Mouse (Mus musculus) forebrain, embryonic 12.5 days (tissue): ENCODE data around the gene Olfr124. TPM values are rescaled to one million over a fixed set of nuclear protein-coding genes. Genes with fewer than 3 reads are reported as not detected.

ENCODE experiments used
- ATAC-seq: fragments of 200-750 bp; cut with Nextera tagmentation; 2 replicates; pipeline ENCODE4 v1.8.0; 2017; ENCODE audit warnings: moderate TSS enrichment; ENCODE audit not compliant: low FRiP score
- H3K27ac ChIP-seq: fragments of 300-500 bp; sonication (generic); 2 replicates; pipeline ENCODE4 v1.5.1; 2016; ENCODE audit warnings: mild to moderate bottlenecking
- H3K27me3 ChIP-seq: fragments of 300-500 bp; sonication (generic); 2 replicates; pipeline ENCODE4 v1.6.1; 2016; ENCODE audit warnings: mild to moderate bottlenecking
- H3K36me3 ChIP-seq: fragments of 300-500 bp; sonication (generic); replicated peaks from 2 replicates; pipeline ENCODE4 v1.6.1; 2016; ENCODE audit warnings: mild to moderate bottlenecking
- H3K4me1 ChIP-seq: fragments of 300-500 bp; sonication (generic); 2 replicates; pipeline ENCODE4 v1.6.1; 2016
- H3K4me2 ChIP-seq: fragments of 300-500 bp; sonication (generic); 2 replicates; pipeline ENCODE4 v1.6.1; 2016; ENCODE audit warnings: mild to moderate bottlenecking, moderate library complexity
- H3K4me3 ChIP-seq: fragments of 300-500 bp; sonication (generic); replicated peaks from 2 replicates; pipeline ENCODE4 v1.5.1; 2016; ENCODE audit warnings: mild to moderate bottlenecking
- H3K9ac ChIP-seq: fragments of 300-500 bp; sonication (generic); 2 replicates; pipeline ENCODE4 v1.6.1; 2016; ENCODE audit warnings: mild to moderate bottlenecking
- H3K9me3 ChIP-seq: fragments of 300-500 bp; sonication (generic); 2 replicates; pipeline ENCODE4 v1.6.1; 2016
- WGBS: fragments of 180-500 bp; shearing (Covaris S2); methylation state at CpG from one replicate; pipeline ENCODE4 v1.1.7; 2016; 5-methylcytosine and 5-hydroxymethylcytosine counted together
- polyA plus RNA-seq: library from polyadenylated mRNA; unstranded; fragments of >200 nt; fragmentation: Nextera tagmentation; extraction: Ambion mirVana; gene quantifications from 2 replicates; pipeline ENCODE4 v1.2.1, GENCODE M21; 2016

Olfr124 gene
- polyA plus RNA-seq: not detected in 2 replicates

DNA sequence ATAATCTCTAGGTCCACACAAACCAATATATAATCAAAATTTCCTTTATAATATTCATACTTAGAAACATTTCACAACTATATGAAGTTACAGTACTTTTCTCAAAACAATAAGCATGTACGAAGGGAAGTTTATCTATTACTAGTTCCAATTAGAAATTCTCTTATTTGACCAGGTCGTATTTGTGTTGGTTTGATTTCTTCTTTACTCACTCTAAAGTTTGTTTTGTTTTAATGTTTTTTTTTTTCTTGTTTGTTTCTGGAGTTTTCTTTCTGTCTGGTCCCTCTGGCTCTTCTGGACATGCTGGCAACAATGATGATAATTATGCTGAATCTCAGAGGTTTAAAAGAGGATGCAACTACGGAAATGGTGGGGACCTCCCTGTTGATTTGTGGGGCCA is at the start of gene Olfr124:
Olfr124 (plus strand) TSS at position 301 of the 400 bp plus-strand sequence.
- no peaks in the 10 kb centered on the region for H3K27me3 ChIP-seq
- no peak within 1 kb of the TSS for H3K27ac ChIP-seq
- H3K4me2 ChIP-seq: no peak within 1 kb of the TSS
- H3K36me3 ChIP-seq: no peaks in the 10 kb centered on the region
- no peak within 1 kb of the TSS for H3K4me3 ChIP-seq
- no peak for ATAC-seq
- H3K9me3 ChIP-seq: no peaks in the 10 kb centered on the region
- H3K9ac ChIP-seq: no peak within 1 kb of the TSS
- H3K4me1 ChIP-seq: no peaks in the 10 kb centered on the region
- WGBS: 86% methylated on average over 3 of the region's 3 CpGs

GRCm38 (mm10) chr17:37768307-37768706 is 31.4 kb upstream of the Olfr124 start, which contains the start of gene Olfr122:
TSS of gene Olfr122 (plus strand) at chr17:37768607.
- no peak for ATAC-seq
- WGBS: 90% methylated on average over 4 of the region's 4 CpGs
- H3K9ac ChIP-seq: no peak within 1 kb of the TSS

DNA sequence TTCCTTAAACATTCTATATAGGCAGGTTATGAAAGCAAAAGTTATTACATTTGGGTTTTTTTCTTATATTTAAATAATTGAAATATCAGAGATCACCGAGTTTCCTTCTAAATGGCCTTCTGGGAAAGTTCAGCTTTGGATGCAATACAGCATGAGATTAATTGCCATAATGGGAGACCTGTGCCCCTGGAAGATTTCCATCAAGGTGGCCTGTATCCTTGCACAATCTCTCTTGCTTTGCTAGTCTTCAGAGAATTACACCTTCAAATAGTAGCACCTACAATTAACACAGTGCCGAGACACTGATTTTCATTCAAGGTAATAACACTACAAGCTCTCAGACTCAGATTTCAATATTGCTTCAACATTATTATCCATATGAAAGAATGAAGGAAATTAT is 6.5 kb upstream of the Olfr124 start, which contains the start of gene Olfr123:
Olfr123 (plus strand) TSS at position 301 of the 400 bp plus-strand sequence.
- H3K4me3 ChIP-seq: no peak within 1 kb of the TSS
- no peaks in the 10 kb centered on the region for H3K9me3 ChIP-seq
- no peak within 1 kb of the TSS for H3K27ac ChIP-seq
- no peak within 1 kb of the TSS for H3K9ac ChIP-seq
- H3K4me2 ChIP-seq: no peak within 1 kb of the TSS
- 90% methylated on average over 2 of the region's 2 CpGs for WGBS
- no peak for ATAC-seq
- no peaks in the 10 kb centered on the region for H3K27me3 ChIP-seq
- H3K4me1 ChIP-seq: no peaks in the 10 kb centered on the region
- H3K36me3 ChIP-seq: no peaks in the 10 kb centered on the region

More at GRCm38 (mm10) chr17:37768307-37768706, 31.4 kb upstream of the Olfr124 start, which contains the start of gene Olfr122:
- Histone ChIP-seq H3K36me3 (no peaks in the 10 kb centered on the region), H3K9me3 (no peaks in the 10 kb centered on the region), H3K27me3 (no peaks in the 10 kb centered on the region), H3K4me1 (no peaks in the 10 kb centered on the region), H3K4me3 (no peak within 1 kb of the TSS), H3K4me2 (no peak within 1 kb of the TSS), H3K27ac (no peak within 1 kb of the TSS)

- no peak within 1 kb of the TSS for H3K4me3 ChIP-seq
- no peak within 1 kb of the TSS for H3K27ac ChIP-seq
- no peaks in the 10 kb centered on the region for H3K4me1 ChIP-seq
- H3K9me3 ChIP-seq: no peaks in the 10 kb centered on the region
- no peaks in the 10 kb centered on the region for H3K36me3 ChIP-seq
- ATAC-seq: no peak
- no peaks in the 10 kb centered on the region for H3K27me3 ChIP-seq
- H3K9ac ChIP-seq: no peak within 1 kb of the TSS
- no peak within 1 kb of the TSS for H3K4me2 ChIP-seq
Observed at GRCm38 (mm10) chr17:37832649-37833048, 33.0 kb downstream of the Olfr124 start, which contains the start of gene Olfr125. TSS of gene Olfr125 (plus strand) at chr17:37832949.

DNA sequence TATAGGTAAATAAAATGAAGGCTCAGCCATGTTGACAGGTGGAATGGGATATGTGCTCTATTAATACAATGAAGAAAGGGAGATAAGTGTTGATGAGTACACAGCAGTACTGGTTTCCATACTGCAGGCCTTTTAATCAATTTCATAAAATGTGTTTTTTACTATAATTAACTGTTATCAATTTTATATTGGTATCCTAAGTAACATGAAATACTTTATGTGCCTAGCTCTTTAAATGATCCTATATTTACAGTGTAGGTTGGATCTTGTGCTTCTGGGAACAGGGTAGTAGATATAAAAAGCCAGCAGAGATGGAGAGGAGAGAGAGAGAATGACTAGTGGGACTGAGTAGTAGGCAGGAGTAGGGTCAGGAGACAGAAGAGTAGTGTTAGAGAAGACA is 47.5 kb downstream of the Olfr124 start, which contains the start of gene Olfr126:
Olfr126 (plus strand) TSS at position 301 of the 400 bp plus-strand sequence.
- Histone ChIP-seq H3K9ac (no peak within 1 kb of the TSS), H3K9me3 (no peaks in the 10 kb centered on the region), H3K27ac (no peak within 1 kb of the TSS), H3K4me3 (no peak within 1 kb of the TSS), H3K4me1 (no peaks in the 10 kb centered on the region), H3K27me3 (no peaks in the 10 kb centered on the region), H3K4me2 (no peak within 1 kb of the TSS), H3K36me3 (no peaks in the 10 kb centered on the region)
- ATAC-seq: no peak

Other genes starting within 250 kb of the Olfr124 start
- not detected in 2 replicates for gene Olfr112, start 230.4 kb upstream of the Olfr124 start, polyA plus RNA-seq
- not detected in 2 replicates for gene Olfr113, start 222.2 kb upstream of the Olfr124 start, polyA plus RNA-seq
- gene Olfr114, start 207.1 kb upstream of the Olfr124 start, polyA plus RNA-seq: not detected in 2 replicates
- not detected in 2 replicates for gene Olfr115, start 172.8 kb upstream of the Olfr124 start, polyA plus RNA-seq
- not detected in 2 replicates for gene Olfr116, start 172.7 kb upstream of the Olfr124 start, polyA plus RNA-seq
- gene Olfr117, start 136.1 kb upstream of the Olfr124 start, polyA plus RNA-seq: not detected in 2 replicates
- not detected in 2 replicates for gene Olfr118, start 132.9 kb upstream of the Olfr124 start, polyA plus RNA-seq
- not detected in 2 replicates for gene Olfr119, start 103.3 kb upstream of the Olfr124 start, polyA plus RNA-seq
- not detected in 2 replicates for gene Olfr120, start 78.1 kb upstream of the Olfr124 start, polyA plus RNA-seq
- not detected in 2 replicates for gene Olfr121, start 51.0 kb upstream of the Olfr124 start, polyA plus RNA-seq
- gene Olfr122, start 31.3 kb upstream of the Olfr124 start, polyA plus RNA-seq: not detected in 2 replicates
- not detected in 2 replicates for gene Olfr123, start 6.4 kb upstream of the Olfr124 start, polyA plus RNA-seq
- not detected in 2 replicates for gene Olfr125, start 33.1 kb downstream of the Olfr124 start, polyA plus RNA-seq
- gene Olfr126, start 47.6 kb downstream of the Olfr124 start, polyA plus RNA-seq: not detected in 2 replicates
- not detected in 2 replicates for gene Olfr127, start 100.5 kb downstream of the Olfr124 start, polyA plus RNA-seq
- gene Olfr128, start 120.7 kb downstream of the Olfr124 start, polyA plus RNA-seq: not detected in 2 replicates
- not detected in 2 replicates for gene Olfr761, start 153.2 kb downstream of the Olfr124 start, polyA plus RNA-seq